Mouse (Mus musculus) liver, embryonic 13.5 days (tissue): ENCODE results near the gene Atf5. TPM values are rescaled to one million over a fixed set of nuclear protein-coding genes. Genes with fewer than 3 reads are reported as not detected.

Source experiments
- ATAC-seq: fragments of 200-750 bp; cut with Nextera tagmentation; 2 replicates; pipeline ENCODE4 v1.8.0; 2017; ENCODE audit warnings: low read depth, mild to moderate bottlenecking, moderate number of reproducible peaks, moderate library complexity
- DNase-seq: peaks from one replicate; pipeline ENCODE4 v3.0.0; 2022
- H3K27ac ChIP-seq: fragments of 300-500 bp; sonication (generic); 2 replicates; pipeline ENCODE4 v1.5.1; 2015; ENCODE audit warnings: moderate library complexity, mild to moderate bottlenecking, inconsistent platforms
- H3K27me3 ChIP-seq: fragments of 300-500 bp; sonication (generic); 2 replicates; pipeline ENCODE4 v1.6.1; 2015; ENCODE audit warnings: mild to moderate bottlenecking, inconsistent platforms
- H3K36me3 ChIP-seq: fragments of 300-500 bp; sonication (generic); 2 replicates; pipeline ENCODE4 v1.6.1; 2015; ENCODE audit warnings: mild to moderate bottlenecking, inconsistent platforms
- H3K4me1 ChIP-seq: fragments of 300-500 bp; sonication (generic); replicated peaks from 2 replicates; pipeline ENCODE4 v1.6.1; 2015; ENCODE audit warnings: inconsistent platforms
- H3K4me2 ChIP-seq: fragments of 300-500 bp; sonication (generic); 2 replicates; pipeline ENCODE4 v1.6.1; 2015; ENCODE audit warnings: inconsistent platforms, mild to moderate bottlenecking, moderate library complexity
- H3K4me3 ChIP-seq: fragments of 300-500 bp; sonication (generic); replicated peaks from 2 replicates; pipeline ENCODE4 v1.5.1; 2015; ENCODE audit warnings: mild to moderate bottlenecking, inconsistent platforms
- H3K9ac ChIP-seq: fragments of 300-500 bp; sonication (generic); 2 replicates; pipeline ENCODE4 v1.6.1; 2015; ENCODE audit warnings: mild to moderate bottlenecking, inconsistent platforms
- H3K9me3 ChIP-seq: fragments of 300-500 bp; sonication (generic); replicated peaks from 2 replicates; pipeline ENCODE4 v1.6.1; 2016; ENCODE audit warnings: inconsistent platforms
- WGBS: fragments of 180-500 bp; shearing (Covaris S2); methylation state at CpG from one replicate; pipeline ENCODE4 v1.1.7; 2015; ENCODE audit not compliant: insufficient replicate concordance; 5-methylcytosine and 5-hydroxymethylcytosine counted together
- polyA plus RNA-seq: library from polyadenylated mRNA; unstranded; fragments of >200 nt; fragmentation: Nextera tagmentation; extraction: Ambion mirVana; gene quantifications from 2 replicates; pipeline ENCODE4 v1.2.1, GENCODE M21; 2015

Gene Atf5
- polyA plus RNA-seq, 1 experiment from 2014 or later, result 5.3 TPM

DNA sequence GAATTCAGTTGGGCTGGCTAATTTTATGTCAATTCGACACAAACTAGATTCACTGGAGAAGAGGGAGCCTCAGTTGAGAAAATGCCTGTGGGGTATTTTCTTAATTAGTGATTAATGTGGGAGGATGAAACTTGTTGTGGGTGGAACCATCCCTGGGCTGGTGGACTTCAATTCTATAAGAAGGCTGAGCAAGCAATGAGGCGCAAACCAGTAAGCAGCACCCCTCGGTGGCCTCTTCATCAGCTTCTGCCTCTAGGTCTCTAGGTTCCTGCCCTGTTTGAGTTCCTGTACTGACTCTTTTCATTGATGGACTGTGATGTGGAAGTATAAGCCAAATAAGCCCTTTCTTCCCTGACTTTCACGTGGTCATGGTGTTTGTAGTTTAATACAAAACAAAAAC, 6.1 kb downstream of the Atf5 start:
- Histone ChIP-seq H3K36me3 (peaks cover 28% of the 10 kb centered on the region), H3K27me3 (0 out of 2 replicates have a peak, but pooled peaks cover 4% of the 10 kb centered on the region), H3K9ac (no peak overlapping the region), H3K4me2 (no peak overlapping the region), H3K4me3 (no peak overlapping the region), H3K9me3 (no peaks in the 10 kb centered on the region), H3K27ac (no peak overlapping the region), H3K4me1 (peaks cover 15% of the 10 kb centered on the region)
- ATAC-seq, result no peak
- DNase-seq, result no peak
- WGBS, result 60% methylated on average over 4 of the region's 4 CpGs

DNA sequence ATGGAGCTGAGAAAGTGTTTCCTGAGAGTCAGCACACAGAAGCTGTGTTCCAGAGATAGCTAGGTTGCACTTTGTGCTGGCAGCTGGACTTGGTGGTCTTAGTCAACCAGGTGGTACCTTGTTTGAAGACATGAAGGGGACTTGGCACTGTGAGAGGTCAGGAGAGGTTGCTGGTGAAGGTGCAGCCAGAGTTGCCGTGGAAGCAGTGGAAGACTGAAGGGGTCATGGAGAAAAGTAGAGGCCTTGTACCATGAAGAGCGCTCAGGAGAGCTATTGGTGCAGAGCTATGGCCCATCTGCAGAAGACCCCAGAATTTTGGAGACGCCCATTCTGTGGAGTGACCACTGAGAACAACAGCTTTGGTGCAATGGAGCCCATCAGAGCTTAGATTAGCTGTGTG, 7.0 kb downstream of the Atf5 start:
- no peak overlapping the region for H3K4me2 ChIP-seq
- H3K9me3 ChIP-seq, result no peaks in the 10 kb centered on the region
- no peak for ATAC-seq
- no peak overlapping the region for H3K27ac ChIP-seq
- H3K4me1 ChIP-seq, result peaks cover 6% of the 10 kb centered on the region; the same call in 1 of the 2 replicates
- 78% methylated on average over 3 of the region's 3 CpGs for WGBS
- H3K9ac ChIP-seq, result no peak overlapping the region
- no peak for DNase-seq
- no peak overlapping the region for H3K4me3 ChIP-seq
- H3K36me3 ChIP-seq, result peaks cover 26% of the 10 kb centered on the region
- 0 out of 2 replicates have a peak, but pooled peaks cover 4% of the 10 kb centered on the region for H3K27me3 ChIP-seq

DNA sequence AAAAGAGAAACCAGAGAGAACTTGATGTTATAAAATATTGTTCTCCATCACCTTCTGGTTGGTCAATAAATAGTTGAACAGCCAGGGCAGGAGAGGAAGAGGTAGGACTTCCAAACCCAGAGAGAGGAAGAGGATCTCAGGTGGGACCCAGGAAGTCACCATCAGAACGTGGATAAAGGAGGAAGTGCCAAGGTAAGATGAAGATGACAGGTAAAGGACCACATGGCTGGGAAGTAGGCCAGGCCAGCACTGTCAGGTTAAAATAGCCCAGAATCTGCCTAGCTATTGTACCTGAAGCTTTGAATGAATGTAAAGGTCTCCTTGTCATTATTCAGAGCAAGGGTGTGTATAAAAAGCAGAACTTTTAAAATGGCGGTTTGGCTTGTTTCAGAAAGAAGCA, 7.5 kb downstream of the Atf5 start:
- Histone ChIP-seq H3K9me3 (no peaks in the 10 kb centered on the region), H3K4me3 (no peak overlapping the region), H3K4me2 (no peak overlapping the region), H3K4me1 (peaks cover under 1% of the 10 kb centered on the region; the same call in 1 of the 2 replicates), H3K36me3 (peaks cover 21% of the 10 kb centered on the region), H3K27ac (no peak overlapping the region), H3K9ac (no peak overlapping the region), H3K27me3 (0 out of 2 replicates have a peak, but pooled peaks cover 4% of the 10 kb centered on the region)
- no peak for ATAC-seq
- 41% methylated on average over 2 of the region's 2 CpGs for whole genome bisulfite sequencing
- DNase-seq, result no peak

DNA sequence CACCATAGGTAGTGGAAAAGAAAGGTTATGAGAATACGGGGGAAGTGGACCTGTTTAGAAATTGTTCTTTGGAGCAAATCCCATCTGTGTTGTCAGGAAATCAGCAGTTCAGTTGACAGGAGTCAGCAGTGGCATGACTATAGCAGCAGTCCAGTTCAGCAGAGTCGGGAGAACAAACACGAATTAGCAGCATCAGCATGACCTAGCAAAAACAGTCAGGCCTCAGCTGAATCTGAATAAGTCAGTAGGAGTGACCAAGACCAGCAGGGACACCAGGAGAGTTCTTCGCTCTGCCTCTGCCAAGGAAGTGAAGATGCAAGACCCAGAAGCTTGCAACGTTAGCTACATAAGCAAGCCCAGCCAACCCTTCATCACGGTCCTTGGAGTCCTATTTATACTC, 23.7 kb downstream of the Atf5 start:
- DNase-seq, result peak; percentile 31
- Histone ChIP-seq H3K4me1 (no peaks in the 10 kb centered on the region), H3K4me3 (no peak overlapping the region), H3K27ac (no peak overlapping the region), H3K9ac (no peak overlapping the region), H3K36me3 (no peaks in the 10 kb centered on the region), H3K9me3 (peaks cover 10% of the 10 kb centered on the region), H3K4me2 (no peak overlapping the region), H3K27me3 (peaks cover 2% of the 10 kb centered on the region)
- ATAC-seq, result no peak
- 68% methylated on average over 6 of the region's 6 CpGs for WGBS

DNA sequence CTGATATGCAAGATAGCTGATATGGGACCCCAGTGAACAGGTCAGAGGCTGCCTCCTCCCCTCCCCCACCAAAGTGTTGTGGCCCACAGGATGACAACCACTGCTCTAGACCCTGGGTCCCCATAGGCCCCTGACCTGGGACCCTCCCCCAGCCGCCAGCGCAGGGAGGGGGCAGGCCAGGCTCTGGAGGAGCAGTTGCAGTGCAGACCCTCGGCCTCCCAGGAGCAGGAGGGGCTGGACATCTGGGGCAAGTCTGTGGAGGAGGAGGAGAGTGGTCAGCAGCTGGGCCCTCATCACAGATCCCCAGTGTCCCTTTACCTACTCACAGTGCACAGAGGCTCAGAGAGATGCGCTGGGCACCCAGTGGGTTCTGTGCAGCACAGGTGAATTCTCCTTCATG, 26.4 kb downstream of the Atf5 start:
- Histone ChIP-seq H3K36me3 (no peaks in the 10 kb centered on the region), H3K9me3 (peaks cover 6% of the 10 kb centered on the region; the same call in 1 of the 2 replicates), H3K4me3 (no peak overlapping the region), H3K27ac (no peak overlapping the region), H3K27me3 (peaks cover 2% of the 10 kb centered on the region), H3K4me1 (no peaks in the 10 kb centered on the region), H3K9ac (no peak overlapping the region), H3K4me2 (no peak overlapping the region)
- WGBS, result 61% methylated on average over 4 of the region's 4 CpGs
- DNase-seq, result no peak
- ATAC-seq, result no peak

DNA sequence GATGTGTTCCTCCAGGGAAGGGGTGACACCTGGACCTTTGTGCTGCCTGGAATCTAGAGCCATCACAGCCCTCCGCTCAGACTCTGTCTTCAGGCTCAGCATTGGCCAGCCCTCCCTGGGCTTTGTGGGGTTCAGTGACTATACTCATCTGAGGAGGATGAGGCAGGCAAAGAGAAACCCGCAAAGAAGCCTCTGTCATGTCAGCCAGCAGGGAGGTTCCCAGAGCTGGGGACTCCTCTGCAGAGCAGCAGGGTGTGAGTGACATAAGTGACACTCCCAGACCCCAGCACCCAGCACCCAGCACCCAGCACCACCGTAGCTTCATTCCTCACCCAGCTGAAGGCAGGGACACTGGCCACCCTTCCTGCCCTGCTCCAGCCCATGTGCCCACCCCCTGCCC, 26.9 kb downstream of the Atf5 start:
- Histone ChIP-seq H3K9ac (no peak overlapping the region), H3K4me2 (no peak overlapping the region), H3K36me3 (no peaks in the 10 kb centered on the region), H3K27ac (no peak overlapping the region), H3K9me3 (peaks cover 6% of the 10 kb centered on the region; the same call in 1 of the 2 replicates), H3K27me3 (peaks cover 2% of the 10 kb centered on the region), H3K4me3 (no peak overlapping the region), H3K4me1 (no peaks in the 10 kb centered on the region)
- WGBS, result 55% methylated on average over 3 of the region's 3 CpGs
- DNase-seq (no peak), ATAC-seq (no peak)

DNA sequence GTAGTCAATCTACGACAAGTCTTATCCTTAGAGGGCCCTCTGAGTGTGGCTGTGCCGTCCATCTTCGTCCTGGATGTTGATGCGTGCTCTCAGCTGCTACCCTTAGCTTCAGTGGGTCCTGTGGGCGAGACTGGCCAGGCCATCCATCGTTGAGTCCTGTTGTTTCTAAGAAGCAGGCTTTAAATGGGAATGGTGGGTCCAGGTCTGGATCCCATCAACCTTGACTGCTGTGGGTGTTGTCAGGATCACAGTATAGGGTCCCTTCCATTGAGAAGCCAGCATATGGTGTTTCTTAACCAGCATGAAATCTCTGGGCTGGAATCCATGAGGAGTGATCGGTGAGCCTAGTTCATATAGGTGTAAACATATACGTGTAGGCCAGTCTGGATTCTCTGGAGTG, 36.4 kb downstream of the Atf5 start:
- DNase-seq (no peak), ATAC-seq (no peak)
- Histone ChIP-seq H3K9me3 (no peaks in the 10 kb centered on the region), H3K4me2 (no peak overlapping the region), H3K9ac (no peak overlapping the region), H3K4me1 (peaks cover 21% of the 10 kb centered on the region), H3K27ac (no peak overlapping the region), H3K36me3 (peaks cover 19% of the 10 kb centered on the region), H3K27me3 (no peaks in the 10 kb centered on the region), H3K4me3 (no peak overlapping the region)
- 72% methylated on average over 8 of the region's 8 CpGs for WGBS

DNA sequence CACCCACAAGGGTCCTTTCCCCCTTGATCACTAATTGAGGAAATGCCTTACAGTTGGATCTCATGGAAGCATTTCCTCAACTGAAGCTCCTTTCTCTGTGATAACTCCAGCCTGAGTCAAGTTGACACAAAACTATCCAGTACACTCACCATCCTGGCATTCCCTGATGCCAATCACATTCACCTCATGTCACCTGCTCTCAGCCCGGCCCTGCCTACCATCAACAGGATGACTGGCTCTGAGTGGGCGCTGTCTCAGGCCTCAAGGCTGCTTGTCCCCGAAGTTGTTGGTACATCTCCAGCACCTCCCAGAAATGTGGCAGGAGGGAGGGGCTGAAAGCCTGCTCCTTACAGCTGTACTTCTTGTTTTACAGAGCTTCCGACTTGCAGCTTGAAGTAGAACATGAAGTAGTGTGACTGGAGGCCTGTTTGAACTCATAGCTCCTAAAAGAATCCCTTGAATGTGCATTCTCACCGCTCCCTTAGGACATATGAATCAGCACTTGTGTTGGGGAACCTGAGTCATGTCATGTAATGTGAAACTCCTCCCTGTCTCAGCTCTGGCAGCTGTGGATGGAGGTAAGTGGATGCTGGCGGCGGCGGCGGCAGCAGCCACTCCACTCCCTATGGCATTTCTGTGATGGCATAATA, 39.5 kb downstream of the Atf5 start:
- WGBS, result 79% methylated on average over 9 of the region's 9 CpGs
- H3K9me3 ChIP-seq, result no peaks in the 10 kb centered on the region
- no peaks in the 10 kb centered on the region for H3K27me3 ChIP-seq
- peak overlapping the region; percentile 21; the same call in 1 of the 2 replicates for H3K4me2 ChIP-seq
- H3K36me3 ChIP-seq, result peaks cover 35% of the 10 kb centered on the region
- peak; percentile 42 for ATAC-seq
- DNase-seq, result peak; percentile 19
- no peak overlapping the region; the same call in 1 of the 2 replicates for H3K4me3 ChIP-seq
- H3K9ac ChIP-seq, result no peak overlapping the region
- H3K4me1 ChIP-seq, result peaks cover 48% of the 10 kb centered on the region
- peak overlapping the region; percentile 89 for H3K27ac ChIP-seq

DNA sequence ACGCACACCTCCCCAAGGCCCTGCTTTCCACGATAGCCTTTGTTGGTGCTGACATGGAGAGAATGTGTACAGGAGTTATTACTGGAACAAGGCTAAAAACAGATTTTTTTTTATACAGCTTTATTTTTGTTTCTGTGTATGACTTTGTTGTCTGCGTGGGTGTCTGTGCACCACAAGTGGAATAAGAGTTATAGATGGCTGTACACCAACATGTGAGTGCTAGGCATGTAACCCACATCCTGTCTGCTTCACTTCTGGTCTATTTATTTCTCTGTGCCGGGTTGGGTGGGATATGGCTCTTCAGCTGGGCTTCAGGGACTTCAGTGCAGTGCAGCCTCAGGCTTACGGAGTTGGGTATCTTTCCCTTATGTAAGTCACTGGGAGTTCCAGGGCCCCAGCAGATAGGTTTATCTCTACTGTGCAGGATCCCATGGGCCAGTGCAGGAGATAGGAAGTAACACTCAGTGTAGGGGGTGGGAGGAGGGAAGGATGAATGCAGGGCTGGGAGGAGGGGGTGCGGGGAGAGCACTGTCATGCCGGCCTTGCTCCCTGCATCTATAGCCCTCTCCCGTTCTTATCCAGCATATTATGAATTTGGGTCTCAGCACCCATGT, 43.8 kb downstream of the Atf5 start:
- Histone ChIP-seq H3K4me3 (no peak overlapping the region), H3K4me2 (peak overlapping the region; percentile 46), H3K4me1 (peaks cover 84% of the 10 kb centered on the region), H3K36me3 (peaks cover 66% of the 10 kb centered on the region), H3K9ac (peak overlapping the region; percentile 44), H3K27ac (peak overlapping the region; percentile 87), H3K9me3 (no peaks in the 10 kb centered on the region), H3K27me3 (no peaks in the 10 kb centered on the region)
- peak; percentile 94 for ATAC-seq
- 42% methylated on average over 8 of the region's 8 CpGs for WGBS
- peak; percentile 77 for DNase-seq

DNA sequence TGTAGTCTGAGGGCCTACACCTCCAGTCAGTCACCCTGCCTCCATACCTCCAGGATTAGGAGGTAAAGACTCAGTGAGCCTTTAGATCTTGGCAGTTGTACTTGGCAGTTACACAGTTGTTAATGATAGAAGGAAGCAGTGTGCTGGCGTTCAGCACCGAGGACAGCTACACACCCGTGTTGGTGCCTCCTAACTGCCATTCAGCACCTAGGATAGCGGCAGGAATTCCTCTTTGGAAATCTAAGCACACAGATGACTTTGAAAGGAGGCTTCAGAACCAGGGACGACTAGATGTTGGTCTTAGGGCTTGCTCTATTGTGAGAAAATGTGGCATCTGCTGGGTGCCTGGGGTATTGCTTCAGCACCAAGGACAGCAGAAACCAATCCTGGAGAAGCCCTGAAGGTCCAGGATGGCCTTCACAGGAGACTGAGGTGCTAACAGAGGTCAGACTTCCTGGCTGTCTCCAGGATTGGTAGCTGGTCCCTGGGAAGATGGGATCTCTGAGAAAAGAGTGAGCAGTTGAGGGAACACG, 46.3 kb downstream of the Atf5 start:
- Histone ChIP-seq H3K4me1 (peaks cover 85% of the 10 kb centered on the region), H3K27me3 (no peaks in the 10 kb centered on the region), H3K4me2 (no peak overlapping the region), H3K27ac (peak overlapping the region; percentile 19; the same call in 1 of the 2 replicates), H3K4me3 (no peak overlapping the region), H3K36me3 (peaks cover 78% of the 10 kb centered on the region), H3K9me3 (no peaks in the 10 kb centered on the region), H3K9ac (no peak overlapping the region)
- no peak for ATAC-seq
- 23% methylated on average over 6 of the region's 6 CpGs for WGBS
- DNase-seq, result peak; percentile 60

DNA sequence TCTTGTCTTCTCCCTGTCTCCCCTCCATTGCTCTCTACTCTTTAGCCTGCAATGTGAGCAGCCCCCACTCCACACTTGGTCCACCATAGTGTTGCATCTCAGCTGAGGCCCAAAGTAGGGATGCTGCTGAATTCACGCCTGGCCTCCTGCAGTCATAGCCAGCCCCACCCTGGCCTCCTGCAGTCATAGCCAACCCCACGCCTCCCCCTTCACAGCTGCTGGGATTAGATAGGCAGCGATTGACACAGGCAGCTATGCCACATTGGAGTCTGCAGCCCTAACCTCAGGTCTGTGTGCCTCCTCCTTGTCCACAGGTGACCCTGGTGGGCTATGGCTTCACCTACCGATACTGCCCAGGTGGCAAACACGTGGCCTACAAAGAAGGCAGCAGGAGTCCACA, 48.3 kb downstream of the Atf5 start:
- Histone ChIP-seq H3K4me3 (no peak overlapping the region), H3K9ac (no peak overlapping the region), H3K4me1 (peaks cover 70% of the 10 kb centered on the region), H3K9me3 (no peaks in the 10 kb centered on the region), H3K27me3 (no peaks in the 10 kb centered on the region), H3K4me2 (peak overlapping the region; percentile 54), H3K36me3 (peaks cover 82% of the 10 kb centered on the region), H3K27ac (peak overlapping the region; percentile 65)
- 42% methylated on average over 5 of the region's 5 CpGs for WGBS
- DNase-seq (peak; percentile 71), ATAC-seq (peak; percentile 76)
